Mouse (Mus musculus) stomach, embryonic 14.5 days (tissue): ENCODE measurements at regions not wholly inside any gene's neighbourhood (a gene's known extent, or its start where the extent isn't known, plus 50 kb on each side); places are given as distances from the start of the nearest gene placed in this dataset.

Experiments used
- ATAC-seq: fragments of 200-750 bp; cut with Nextera tagmentation; 2 replicates; pipeline ENCODE4 v1.8.0; 2017; ENCODE audit warnings: low read depth, moderate TSS enrichment; ENCODE audit not compliant: insufficient number of reproducible peaks, insufficient read depth, low FRiP score
- H3K27ac ChIP-seq: fragments of 300-500 bp; sonication (generic); 2 replicates; pipeline ENCODE4 v1.5.1; 2014; ENCODE audit warnings: mild to moderate bottlenecking, low read length, moderate library complexity, mixed read lengths
- H3K27me3 ChIP-seq: fragments of 300-500 bp; sonication (generic); 2 replicates; pipeline ENCODE4 v1.6.1; 2014; ENCODE audit warnings: low read length, control low read depth, mixed read lengths; ENCODE audit not compliant: control insufficient read depth, insufficient read depth
- H3K36me3 ChIP-seq: fragments of 300-500 bp; sonication (generic); 2 replicates; pipeline ENCODE4 v1.6.1; 2014; ENCODE audit warnings: mild to moderate bottlenecking, control low read depth, low read length, moderate library complexity, mixed read lengths; ENCODE audit not compliant: control insufficient read depth, insufficient read depth
- H3K4me1 ChIP-seq: fragments of 300-500 bp; sonication (generic); 2 replicates; pipeline ENCODE4 v1.6.1; 2014; ENCODE audit warnings: low read length, control low read depth, mixed read lengths; ENCODE audit not compliant: control insufficient read depth, insufficient read depth
- H3K4me2 ChIP-seq: fragments of 300-500 bp; sonication (generic); replicated peaks from 2 replicates; pipeline ENCODE4 v1.6.1; 2014; ENCODE audit warnings: low read depth, low read length, control low read depth
- H3K4me3 ChIP-seq: fragments of 300-500 bp; sonication (generic); 2 replicates; pipeline ENCODE4 v1.5.1; 2014; ENCODE audit warnings: low read depth, low read length, control low read depth
- H3K9ac ChIP-seq: fragments of 300-500 bp; sonication (generic); replicated peaks from 2 replicates; pipeline ENCODE4 v1.6.1; 2014; ENCODE audit warnings: low read depth, mild to moderate bottlenecking, control low read depth, low read length, moderate library complexity, mixed read lengths
- H3K9me3 ChIP-seq: fragments of 300-500 bp; sonication (generic); 2 replicates; pipeline ENCODE4 v1.6.1; 2016; ENCODE audit warnings: low read depth, low read length, control low read depth; ENCODE audit not compliant: control insufficient read depth
- WGBS: fragments of 180-500 bp; shearing (Covaris S2); extraction: QIAGEN DNeasy Blood & Tissue Kit; methylation state at CpG from one replicate; pipeline ENCODE4 v1.1.7; 2014; 5-methylcytosine and 5-hydroxymethylcytosine counted together

- no peak overlapping the region for H3K9ac ChIP-seq
- H3K4me2 ChIP-seq: no peak overlapping the region
- no peak for ATAC-seq
- 91% methylated on average over 7 of the region's 7 CpGs for WGBS
- H3K36me3 ChIP-seq: no peaks in the 10 kb centered on the region
- H3K27ac ChIP-seq: no peak overlapping the region
- H3K4me3 ChIP-seq: no peak overlapping the region
- no peaks in the 10 kb centered on the region for H3K4me1 ChIP-seq
- H3K27me3 ChIP-seq: no peaks in the 10 kb centered on the region
- H3K9me3 ChIP-seq: no peaks in the 10 kb centered on the region
These were observed 466.0 kb downstream of the Epha4 start for GRCm38 (mm10) chr1:77048720-77049406.

- no peaks in the 10 kb centered on the region for H3K27me3 ChIP-seq
- no peak overlapping the region for H3K9ac ChIP-seq
- no peaks in the 10 kb centered on the region for H3K4me1 ChIP-seq
- no peaks in the 10 kb centered on the region for H3K9me3 ChIP-seq
- ATAC-seq: 0 out of 2 replicates have a peak, but pooled peaks have one; percentile 28
- no peak overlapping the region for H3K4me2 ChIP-seq
- H3K36me3 ChIP-seq: no peaks in the 10 kb centered on the region
- WGBS: 42% methylated on average over 5 of the region's 5 CpGs
- H3K4me3 ChIP-seq: no peak overlapping the region
- H3K27ac ChIP-seq: no peak overlapping the region
These were observed 463.6 kb downstream of the Epha4 start for GRCm38 (mm10) chr1:77051239-77051638.

GRCm38 (mm10) chr1:77053837-77054540 is 460.9 kb downstream of the Epha4 start:
- H3K4me2 ChIP-seq: no peak overlapping the region
- no peaks in the 10 kb centered on the region for H3K36me3 ChIP-seq
- no peaks in the 10 kb centered on the region for H3K4me1 ChIP-seq
- no peak for ATAC-seq
- 65% methylated on average over 4 of the region's 4 CpGs for WGBS
- H3K4me3 ChIP-seq: no peak overlapping the region
- no peaks in the 10 kb centered on the region for H3K27me3 ChIP-seq
- no peak overlapping the region for H3K9ac ChIP-seq
- no peaks in the 10 kb centered on the region for H3K9me3 ChIP-seq
- no peak overlapping the region for H3K27ac ChIP-seq

GRCm38 (mm10) chr1:77062468-77062867 is 452.4 kb downstream of the Epha4 start:
- 87% methylated on average over 3 of the region's 3 CpGs for WGBS

GRCm38 (mm10) chr1:77073071-77073470 is 441.8 kb downstream of the Epha4 start:
- no peaks in the 10 kb centered on the region; the same call in 1 of the 2 replicates for H3K9me3 ChIP-seq
- H3K4me2 ChIP-seq: no peak overlapping the region
- ATAC-seq: no peak
- no peaks in the 10 kb centered on the region for H3K36me3 ChIP-seq
- 34% methylated on average over 1 of the region's 1 CpGs for WGBS
- no peak overlapping the region for H3K27ac ChIP-seq
- H3K27me3 ChIP-seq: no peaks in the 10 kb centered on the region
- H3K9ac ChIP-seq: no peak overlapping the region
- H3K4me1 ChIP-seq: peaks cover 5% of the 10 kb centered on the region; the same call in 1 of the 2 replicates
- H3K4me3 ChIP-seq: no peak overlapping the region

More at GRCm38 (mm10) chr1:77062468-77062867, 452.4 kb downstream of the Epha4 start:
- Histone ChIP-seq H3K27ac (no peak overlapping the region), H3K4me1 (no peaks in the 10 kb centered on the region), H3K4me3 (no peak overlapping the region), H3K27me3 (no peaks in the 10 kb centered on the region), H3K9ac (no peak overlapping the region), H3K36me3 (no peaks in the 10 kb centered on the region), H3K9me3 (no peaks in the 10 kb centered on the region), H3K4me2 (no peak overlapping the region)
- no peak for ATAC-seq

- Histone ChIP-seq H3K4me1 (peaks cover 5% of the 10 kb centered on the region; the same call in 1 of the 2 replicates), H3K27ac (no peak overlapping the region), H3K9me3 (no peaks in the 10 kb centered on the region), H3K4me3 (no peak overlapping the region), H3K36me3 (no peaks in the 10 kb centered on the region), H3K4me2 (no peak overlapping the region), H3K27me3 (no peaks in the 10 kb centered on the region), H3K9ac (no peak overlapping the region)
- 78% methylated on average over 13 of the region's 13 CpGs for WGBS
- no peak for ATAC-seq
These were observed 439.7 kb downstream of the Epha4 start for GRCm38 (mm10) chr1:77074926-77075885.

GRCm38 (mm10) chr1:77080767-77081166 is 434.1 kb downstream of the Epha4 start:
- Histone ChIP-seq H3K9ac (no peak overlapping the region), H3K36me3 (no peaks in the 10 kb centered on the region), H3K4me3 (no peak overlapping the region), H3K27ac (no peak overlapping the region), H3K9me3 (no peaks in the 10 kb centered on the region), H3K4me1 (peaks cover 8% of the 10 kb centered on the region; the same call in 1 of the 2 replicates), H3K4me2 (no peak overlapping the region), H3K27me3 (no peaks in the 10 kb centered on the region)
- no peak for ATAC-seq
- 32% methylated on average over 5 of the region's 5 CpGs for WGBS

- no peaks in the 10 kb centered on the region for H3K9me3 ChIP-seq
- H3K27me3 ChIP-seq: no peaks in the 10 kb centered on the region
- no peak overlapping the region for H3K27ac ChIP-seq
- H3K4me2 ChIP-seq: no peak overlapping the region
- H3K9ac ChIP-seq: no peak overlapping the region
- no peak for ATAC-seq
- H3K4me1 ChIP-seq: peaks cover 8% of the 10 kb centered on the region; the same call in 1 of the 2 replicates
- WGBS: 59% methylated on average over 7 of the region's 7 CpGs
- H3K36me3 ChIP-seq: no peaks in the 10 kb centered on the region
- no peak overlapping the region for H3K4me3 ChIP-seq
These were observed 433.2 kb downstream of the Epha4 start for GRCm38 (mm10) chr1:77081660-77082059.
